Mouse (Mus musculus): Measurements from ENCODE around the gene Zfp704.

DNA sequence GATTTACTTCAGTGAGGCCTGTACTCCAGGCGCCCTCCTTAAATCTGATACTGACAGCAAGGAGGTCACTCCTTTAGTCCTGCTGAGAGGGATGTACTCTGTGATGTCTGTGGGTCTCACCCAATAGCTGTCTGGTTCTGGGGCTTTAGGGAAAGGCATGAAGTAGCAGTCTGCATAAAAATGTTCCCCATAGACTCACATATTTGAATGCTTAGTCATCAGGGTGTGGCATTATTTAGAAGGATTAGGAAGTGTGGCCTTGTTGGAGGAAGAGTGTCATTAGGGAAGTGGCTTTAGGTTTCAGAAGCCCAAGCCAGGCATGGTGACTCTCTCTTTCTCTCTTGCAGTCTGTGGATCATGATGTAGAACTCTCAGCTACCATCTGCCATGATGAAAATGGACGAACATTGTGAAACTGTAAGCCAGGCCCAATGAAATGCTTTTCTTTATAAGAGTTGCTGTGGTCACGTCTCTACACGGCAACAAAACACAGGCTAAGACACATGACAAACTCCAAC, 118.1 kb downstream of the Zfp704 start:
- TF ChIP-seq CTCF (IDR thresholded peaks at IDR 0.05; ENCODE audit: low read depth, low read length), result no peak
- no peak for TF ChIP-seq GATA1 (IDR thresholded peaks at IDR 0.05; ENCODE audit: borderline replicate concordance, low read length)
- TF ChIP-seq POLR2AphosphoS5 (IDR thresholded peaks at IDR 0.05; ENCODE audit: insufficient replicate concordance, low read depth, low read length), result no peak

Data from G1E (cell line).